ENCODE assay signal across 7 mouse cellular contexts in the genomic region with DNA sequence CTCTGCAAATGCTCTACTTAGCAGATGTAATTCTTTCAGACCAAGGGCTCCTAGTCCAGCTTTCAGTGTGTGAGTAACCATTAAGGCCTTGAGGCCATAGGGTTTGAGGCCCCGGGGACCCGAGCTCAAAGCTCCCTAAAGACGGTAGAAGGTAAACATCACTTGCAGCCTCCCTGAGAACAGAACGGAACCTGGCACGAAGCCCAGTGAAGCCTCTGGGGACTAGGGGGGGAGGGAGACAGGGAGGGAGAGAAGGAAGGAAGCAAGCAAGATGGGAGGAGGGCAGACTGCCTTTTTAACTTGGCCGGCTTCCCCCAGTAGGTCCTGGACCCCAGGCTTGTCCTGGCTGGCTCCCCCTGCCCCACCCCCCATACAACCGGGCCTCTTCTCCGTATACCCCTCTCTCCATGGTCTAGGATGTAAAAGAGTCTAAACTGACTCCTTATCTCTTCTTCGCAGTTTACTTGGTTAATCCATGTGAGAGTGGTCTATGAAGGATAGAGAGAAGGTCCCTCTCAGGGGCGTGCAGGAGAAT. TPM values are rescaled to one million over a fixed set of nuclear protein-coding genes. Genes with fewer than 3 reads are reported as not detected.
DNase-seq lines count a peak whose midpoint lies in the region; ATAC-seq and TF ChIP-seq lines count a peak whose summit lies in the region.

No protein-coding gene starts in this region.

- H3K4me2 ChIP-seq in midbrain, embryonic 11.5 days: peak overlapping the region; percentile 54

- peak; percentile 4; the same call in 1 of the 2 replicates for ATAC-seq in midbrain, embryonic 11.5 days (ENCODE audit: low FRiP score)

- H3K9me3 ChIP-seq in midbrain, embryonic 11.5 days (ENCODE audit: control insufficient read depth, low read length): no peaks in the 10 kb centered on the region

- DNase-seq in adipocyte (ENCODE audit: low spot score): peak; percentile 78
- peak; percentile 87 to 96 for DNase-seq in cerebellum, postnatal 14 days
- peak; percentile 48 to 59 for DNase-seq in gastrocnemius, adult 8-10 months (ENCODE audit: low spot score in 2 of 2)
- peak; percentile 53 for DNase-seq in induced T-regulatory cell, adult 2 months (ENCODE audit: low read depth)
- DNase-seq in left cerebral cortex, postnatal 36 days (ENCODE audit: low spot score in 2 of 2): peak; percentile 76 to 77
- DNase-seq in midbrain, embryonic 11.5 days (ENCODE audit: low spot score, missing footprints): peak; percentile 92

- 0 out of 2 replicates have a peak overlapping the region, but pooled peaks have one; percentile 1 for H3K27ac ChIP-seq in midbrain, embryonic 11.5 days (ENCODE audit: low read depth, low read length)
- H3K27ac ChIP-seq in small intestine, adult 2 months (ENCODE audit: insufficient read depth, low read depth, low read length): peak overlapping the region; percentile 82

- no peak for TF ChIP-seq CTCF in small intestine, adult 2 months (IDR thresholded peaks at IDR 0.05; ENCODE audit: extremely low read depth, insufficient read length, insufficient replicate concordance, low read depth, low read length)

- 9% methylated on average over 10 of the region's 10 CpGs for WGBS in midbrain, embryonic 11.5 days
- 4% methylated on average over 10 of the region's 10 CpGs for WGBS in small intestine, adult 2 months

- peaks cover 9% of the 10 kb centered on the region; the same call in 1 of the 2 replicates for H3K4me1 ChIP-seq in midbrain, embryonic 11.5 days (ENCODE audit: control insufficient read depth, insufficient read depth, low read length)
- H3K4me1 ChIP-seq in small intestine, adult 2 months (ENCODE audit: control insufficient read depth, insufficient read depth, insufficient read length, low read length): peaks cover 4% of the 10 kb centered on the region; the same call in 1 of the 2 replicates

- peak overlapping the region; percentile 31 for H3K4me3 ChIP-seq in midbrain, embryonic 11.5 days (ENCODE audit: low read depth, low read length)
- H3K4me3 ChIP-seq in small intestine, adult 2 months (ENCODE audit: low read depth, low read length): peak overlapping the region; percentile 88

- intact Hi-C loops in left cerebral cortex, postnatal 36 days (cut with DNase I): loop anchor here (5.0 kb wide), 1 partner anchor 44 kb away; no protein-coding TSS in a partner anchor

- TF ChIP-seq POLR2A in small intestine, adult 2 months (IDR thresholded peaks at IDR 0.05; ENCODE audit: low read depth, low read length): no peak

- no peaks in the 10 kb centered on the region for H3K27me3 ChIP-seq in midbrain, embryonic 11.5 days (ENCODE audit: control insufficient read depth, insufficient read depth, low read length)
- no peaks in the 10 kb centered on the region for H3K27me3 ChIP-seq in small intestine, adult 2 months (ENCODE audit: control insufficient read depth, insufficient read depth, low read length)

- H3K9ac ChIP-seq in midbrain, embryonic 11.5 days (ENCODE audit: low read length): peak overlapping the region; percentile 43

- H3K36me3 ChIP-seq in midbrain, embryonic 11.5 days (ENCODE audit: control insufficient read depth, insufficient read depth, low read length): no peaks in the 10 kb centered on the region; the same call in 1 of the 2 replicates
- H3K36me3 ChIP-seq in small intestine, adult 2 months (ENCODE audit: control insufficient read depth, insufficient read depth, low read length): peaks cover 8% of the 10 kb centered on the region

RNA-seq across cellular contexts. Expression of gene Pck2, which starts 0.8 kb away (rescaled TPM):
- 1 to 10 TPM; 2.0 to 3.7 (median 2.5) TPM for total RNA-seq in gastrocnemius, adult 8-10 months (2022)
- 10 to 100 TPM; 24.8 to 28.9 TPM for total RNA-seq in left cerebral cortex, postnatal 36 days (2021)
- polyA plus RNA-seq in midbrain, embryonic 11.5 days (2014; fragmentation: Nextera tagmentation; extraction: Ambion mirVana): 10.0 and 10.7 TPM in 2 replicates
- 19.3 and 21.0 TPM in 2 replicates for polyA plus RNA-seq in small intestine, adult 2 months (2012; rRNA removed)

RNA-seq across cellular contexts. Expression of gene Nrl, which starts 16.1 kb away (rescaled TPM):
- total RNA-seq in gastrocnemius, adult 8-10 months (2022): not detected
- under 1 TPM; 0.44 to 0.77 TPM for total RNA-seq in left cerebral cortex, postnatal 36 days (2021)
- not detected in 2 replicates for polyA plus RNA-seq in midbrain, embryonic 11.5 days (2014; fragmentation: Nextera tagmentation; extraction: Ambion mirVana)
- not detected in 2 replicates for polyA plus RNA-seq in small intestine, adult 2 months (2012; rRNA removed)

RNA-seq across cellular contexts. Expression of gene Dcaf11, which starts 19.0 kb away (rescaled TPM):
- total RNA-seq in gastrocnemius, adult 8-10 months (2022): 100 to 1,000 TPM; 135 to 147 (median 143) TPM
- total RNA-seq in left cerebral cortex, postnatal 36 days (2021): 10 to 100 TPM; 76.9 to 82.1 TPM
- polyA plus RNA-seq in midbrain, embryonic 11.5 days (2014; fragmentation: Nextera tagmentation; extraction: Ambion mirVana): 76.4 and 85.4 TPM in 2 replicates
- 70.2 and 143 TPM in 2 replicates for polyA plus RNA-seq in small intestine, adult 2 months (2012; rRNA removed)

RNA-seq across cellular contexts. Expression of gene A730061H03Rik, which starts 19.4 kb away (rescaled TPM):
- total RNA-seq in gastrocnemius, adult 8-10 months (2022): not detected
- total RNA-seq in left cerebral cortex, postnatal 36 days (2021): 1 to 10 TPM in 1 of 2 experiments, not detected in 1; 1.0 TPM
- polyA plus RNA-seq in midbrain, embryonic 11.5 days (2014; fragmentation: Nextera tagmentation; extraction: Ambion mirVana): 0.92 TPM in 1 of 2 replicates, not detected in the other
- 0.32 TPM in 1 of 2 replicates, not detected in the other for polyA plus RNA-seq in small intestine, adult 2 months (2012; rRNA removed)

RNA-seq across cellular contexts. Expression of gene Cpne6, which starts 30.6 kb away (rescaled TPM):
- total RNA-seq in gastrocnemius, adult 8-10 months (2022): not detected
- total RNA-seq in left cerebral cortex, postnatal 36 days (2021): 100 to 1,000 TPM; 163 to 211 TPM
- polyA plus RNA-seq in midbrain, embryonic 11.5 days (2014; fragmentation: Nextera tagmentation; extraction: Ambion mirVana): 0.23 and 0.26 TPM in 2 replicates
- not detected in 2 replicates for polyA plus RNA-seq in small intestine, adult 2 months (2012; rRNA removed)

Comparison
In these comparisons a context has a peak if more than half of its experiments do, and no peak if none do; other contexts are left out.
1. Peak in every context shown above with its lines: DNase-seq, ATAC-seq, H3K4me3 ChIP-seq and H3K27ac ChIP-seq.
2. RNA of gene Pck2, which starts 0.8 kb away (total RNA-seq): 24.8 to 28.9 TPM in left cerebral cortex, postnatal 36 days; 2.0 to 3.7 TPM in gastrocnemius, adult 8-10 months; every median in the first group is over 4 times any median in the second.